Mouse (Mus musculus) brain, embryonic 14.5 days (tissue): ENCODE results near the gene Sec13.

ENCODE experiments used
- CTCF ChIP-seq: fragments of 200-500 bp; IDR thresholded peaks from 2 replicates; pipeline ENCODE4 v1.5.1; 2012; ENCODE audit warnings: inconsistent platforms, mild to moderate bottlenecking, moderate library complexity, borderline replicate concordance; ENCODE audit not compliant: insufficient read depth, insufficient read length; ENCODE audit errors: extremely low read depth
- POLR2A ChIP-seq: fragments of 200-500 bp; IDR thresholded peaks from 2 replicates; pipeline ENCODE4 v1.6.1; 2012; ENCODE audit warnings: mild to moderate bottlenecking, inconsistent platforms, borderline replicate concordance; ENCODE audit not compliant: poor library complexity, insufficient read depth, insufficient read length, severe bottlenecking; ENCODE audit errors: extremely low read depth

GRCm38 (mm10) chr6:113693377-113693776 lies 47.2 kb downstream of the Sec13 start:
- TF ChIP-seq CTCF: no peak
- TF ChIP-seq POLR2A: no peak
